Mouse (Mus musculus) 3T3-L1 (cell line): Measurements from ENCODE around the gene Evi2b.
A peak's percentile ranks its signal among the peaks of the same experiment; 100 is the strongest.

ENCODE experiments used
- DNase-seq: peaks from one replicate; pipeline ENCODE4 v3.0.0-alpha.2; 2015; ENCODE audit warnings: low read depth, low spot score

Gene Evi2b

DNA sequence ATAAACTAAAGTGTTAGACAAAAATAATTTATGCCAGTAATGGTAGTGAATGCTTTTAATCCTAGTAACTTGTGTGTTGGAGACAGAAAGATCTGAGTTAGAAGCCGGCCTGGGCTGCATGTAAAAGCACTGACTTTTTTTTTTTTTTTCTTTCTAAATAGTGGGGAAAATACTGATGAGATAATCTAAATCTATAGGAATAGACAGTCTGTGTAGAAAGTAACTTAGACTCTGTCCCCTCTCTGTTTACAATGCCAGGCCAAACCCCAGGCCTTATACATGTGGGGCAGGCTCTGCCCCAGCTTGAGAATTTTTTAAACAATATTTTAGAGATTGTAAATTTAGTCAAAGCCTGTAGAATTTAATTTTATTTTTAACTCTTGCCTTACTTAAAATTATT, 618 bp downstream of the Evi2b start:
- no peak for DNase-seq

- DNase-seq = no peak
These were observed 1.6 kb downstream of the Evi2b start for GRCm38 (mm10) chr11:79521930-79522329.

DNA sequence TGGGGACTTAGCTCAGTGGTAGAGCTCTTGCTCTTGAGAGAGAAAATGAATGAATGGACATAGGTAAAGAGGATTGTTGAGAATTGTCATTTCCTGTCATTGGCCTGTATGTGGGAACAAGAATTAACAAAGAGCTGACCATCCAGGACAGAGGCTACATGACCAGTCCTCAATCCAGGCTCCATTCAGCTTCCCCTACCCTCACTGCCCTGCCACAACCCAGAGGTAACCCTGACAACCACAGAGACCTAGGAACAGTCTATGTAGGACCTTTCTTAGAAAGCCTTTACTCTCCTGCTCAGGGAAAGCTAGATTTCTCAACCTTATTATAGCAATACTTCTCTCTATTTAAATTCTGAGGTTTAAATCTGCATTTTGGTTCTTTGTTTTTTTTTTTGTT, 2.8 kb downstream of the Evi2b start:
- no peak for DNase-seq

DNA sequence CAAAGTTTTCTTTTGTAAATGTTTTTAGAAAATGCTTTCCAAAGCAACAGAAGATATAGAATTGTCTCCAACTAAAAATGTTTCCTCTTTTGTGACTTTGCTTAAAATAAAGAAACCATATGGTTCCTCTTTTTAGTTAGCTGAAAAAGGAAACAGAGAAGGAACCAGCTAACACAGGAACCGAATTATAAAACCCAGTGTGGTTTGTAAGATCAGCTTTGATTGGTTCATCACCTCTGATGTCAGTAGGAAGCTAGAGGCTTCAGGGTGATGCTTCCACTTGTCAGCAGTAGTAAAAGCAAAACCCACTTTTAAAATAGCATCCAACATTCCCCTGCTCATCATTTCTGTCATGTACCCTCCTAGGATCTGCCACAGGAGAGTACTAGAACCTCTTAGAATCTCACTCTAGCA, 3.7 kb downstream of the Evi2b start:
- peak; percentile 48 for DNase-seq

DNA sequence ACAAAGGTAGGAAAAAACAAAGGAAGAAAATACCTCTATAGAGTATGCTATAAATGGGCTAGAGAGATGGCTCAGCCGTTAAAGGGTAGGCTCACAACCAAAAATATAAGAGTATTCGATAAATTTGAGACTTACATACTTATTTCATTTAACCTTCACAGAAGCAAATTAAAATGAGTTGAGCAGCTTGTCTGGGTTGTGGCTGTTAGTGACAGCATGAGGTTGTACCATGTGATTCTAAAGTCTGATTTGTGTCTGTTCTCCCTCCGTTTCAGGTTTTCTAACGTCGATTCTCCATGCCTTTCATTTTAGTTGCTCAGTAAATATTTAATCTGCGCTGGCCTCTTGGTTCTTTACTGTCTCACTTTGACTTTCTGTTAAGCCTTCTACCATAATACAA, 4.3 kb downstream of the Evi2b start:
- DNase-seq = no peak

GRCm38 (mm10) chr11:79515798-79516197, 7.8 kb downstream of the Evi2b start:
- no peak for DNase-seq

DNA sequence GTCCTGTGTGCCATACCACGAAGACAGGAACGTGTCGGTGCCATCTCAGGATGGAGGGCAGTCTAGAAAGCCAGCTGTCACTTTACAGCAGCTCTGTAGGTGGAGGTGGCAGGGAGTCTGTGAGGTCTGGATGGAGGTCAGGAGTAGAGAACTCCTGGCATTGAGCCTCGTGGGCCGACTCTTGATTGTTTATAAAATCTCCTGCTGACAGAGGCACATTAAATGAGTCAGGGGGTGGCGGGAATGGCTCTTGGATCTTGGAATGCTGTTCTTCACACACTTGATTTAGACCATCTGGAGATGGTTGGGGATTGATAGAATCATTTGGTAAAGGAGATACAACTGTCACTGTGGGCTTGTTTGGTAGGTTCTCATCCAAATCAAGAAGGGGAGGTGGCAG, 8.2 kb downstream of the Evi2b start:
- DNase-seq = peak; percentile 36

DNA sequence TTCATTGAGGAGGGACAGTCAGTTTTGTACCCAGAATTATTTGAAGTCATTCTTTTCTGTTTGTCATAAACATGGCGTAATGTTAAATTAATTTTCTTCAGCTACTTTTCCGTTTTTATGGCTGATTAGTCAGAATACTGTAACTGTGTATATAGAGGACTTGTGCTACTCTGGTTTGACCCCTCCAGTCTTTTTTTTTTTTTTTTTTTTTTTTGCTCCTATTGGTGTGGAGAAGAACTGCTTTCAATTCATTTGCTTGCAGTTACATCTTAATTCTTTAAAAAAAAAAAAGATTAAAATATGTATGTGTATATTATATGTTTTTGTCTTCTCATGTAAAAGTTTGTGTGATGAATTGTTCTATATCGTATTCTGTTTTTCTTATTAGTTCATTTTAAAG, 11.6 kb downstream of the Evi2b start:
- no peak for DNase-seq

DNA sequence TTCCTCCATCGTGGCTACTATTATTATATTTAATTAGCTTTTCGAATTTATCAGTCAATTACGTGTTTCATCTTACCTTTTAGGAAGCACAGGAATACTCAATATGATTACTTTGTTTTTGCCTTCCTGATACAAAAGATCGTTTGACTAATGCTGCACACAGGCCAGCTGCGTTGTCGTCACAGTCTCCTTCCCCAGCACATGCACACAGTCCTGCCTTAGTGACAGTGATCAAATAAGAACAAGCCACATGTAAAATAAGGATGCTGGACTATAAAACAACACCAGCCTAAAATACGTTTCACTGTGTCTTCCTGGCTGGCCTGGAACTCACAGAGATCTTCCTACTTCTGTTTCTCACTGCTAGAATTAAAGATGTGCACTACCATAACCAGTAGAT, 19.1 kb downstream of the Evi2b start:
- DNase-seq = no peak

- DNase-seq = no peak
These were observed 19.7 kb downstream of the Evi2b start, which contains the start of gene Omg for GRCm38 (mm10) chr11:79503845-79504244. Gene Omg (minus strand): TSS chr11:79504084.

DNA sequence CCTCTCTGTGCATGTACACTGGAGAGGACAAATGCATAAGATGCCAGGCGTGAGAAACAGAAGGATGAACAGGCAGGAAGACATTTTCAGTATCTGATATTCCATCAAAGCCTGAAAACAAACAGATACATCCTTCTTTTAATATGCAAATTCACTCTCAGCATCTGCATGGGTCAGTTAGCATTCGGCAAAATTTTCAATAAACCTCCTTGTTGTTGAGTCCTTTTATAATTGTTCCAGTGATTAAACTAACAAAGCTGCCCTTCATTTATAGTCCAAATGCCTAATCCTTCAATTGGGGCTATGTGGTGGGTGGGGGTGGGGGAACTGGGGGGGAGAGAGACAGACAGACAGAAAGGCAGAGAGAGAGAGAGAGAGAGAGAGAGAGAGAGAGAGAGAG, 20.6 kb downstream of the Evi2b start:
- DNase-seq = no peak

DNA sequence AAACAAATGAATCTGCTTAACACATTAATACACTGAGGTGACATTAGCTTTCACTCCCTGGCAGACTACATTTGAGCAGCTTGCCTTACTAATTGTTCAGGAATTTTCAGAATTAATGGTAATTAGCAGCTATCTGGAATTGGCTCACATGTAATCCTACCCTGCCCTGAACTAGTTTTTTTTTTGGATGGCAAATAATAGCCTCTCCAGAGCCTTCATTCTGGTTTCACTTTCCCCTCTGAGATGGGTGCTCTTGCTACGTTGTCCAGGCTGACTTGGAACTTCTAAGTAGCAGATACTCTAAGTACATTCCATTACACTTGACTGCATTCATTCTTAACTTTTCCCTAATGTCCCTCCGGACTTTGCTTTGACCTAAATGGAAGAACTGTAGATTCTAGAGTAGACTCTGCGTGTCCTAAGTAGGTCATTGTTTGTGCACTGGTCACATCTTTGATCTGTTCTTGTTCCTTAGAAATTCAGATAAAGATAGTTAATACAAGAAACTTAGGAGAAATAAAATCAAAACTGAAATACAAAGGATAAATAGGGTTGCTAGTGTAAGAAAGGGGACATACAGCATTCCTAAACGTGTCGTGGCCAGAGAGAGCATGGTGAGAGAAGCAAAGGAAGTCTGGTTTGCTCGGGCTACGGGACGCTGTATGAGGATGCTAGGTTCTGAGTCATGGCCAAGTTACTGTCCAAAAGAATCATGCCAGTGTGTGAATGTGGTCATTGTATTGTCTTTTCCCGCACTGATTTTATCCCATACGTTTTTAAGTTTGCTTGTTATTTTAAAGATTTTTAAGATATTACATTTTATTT, 28.4 kb downstream of the Evi2b start:
- no peak for DNase-seq

- no peak for DNase-seq
These were observed 38.8 kb downstream of the Evi2b start for GRCm38 (mm10) chr11:79484721-79485120.

DNA sequence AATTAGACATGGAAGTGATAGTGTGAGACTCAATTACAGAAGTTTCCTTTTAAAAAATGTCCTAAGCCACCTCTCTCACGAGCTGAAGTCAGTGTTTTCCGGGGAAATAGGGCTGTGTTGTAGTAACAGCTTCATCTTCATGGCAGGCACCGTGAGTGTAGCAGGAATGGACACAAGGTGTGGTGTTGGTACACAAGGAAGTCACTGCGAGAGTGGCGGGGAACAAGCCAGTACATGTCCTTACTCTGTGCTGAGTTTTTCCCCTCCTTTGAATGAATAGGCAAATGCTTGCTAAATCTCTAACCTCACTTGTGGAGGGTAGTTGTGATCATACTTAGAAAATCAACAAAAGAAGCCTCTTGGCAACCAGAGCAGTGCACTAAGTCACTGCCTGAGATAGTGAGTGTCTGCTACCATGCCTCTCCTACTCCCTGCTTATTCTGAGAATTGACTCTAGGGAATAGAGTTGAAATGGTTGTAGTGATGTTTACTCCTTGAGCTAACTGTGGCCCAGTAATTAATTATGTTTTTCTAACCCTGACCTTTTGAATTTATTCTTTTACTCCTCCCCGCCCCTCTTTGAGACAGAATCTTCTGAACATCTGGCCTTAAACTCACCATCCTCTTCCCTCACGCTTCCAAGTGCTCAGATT, 39.6 kb downstream of the Evi2b start:
- DNase-seq = no peak

- no peak for DNase-seq
These were observed 40.2 kb downstream of the Evi2b start for GRCm38 (mm10) chr11:79483392-79483791.

DNA sequence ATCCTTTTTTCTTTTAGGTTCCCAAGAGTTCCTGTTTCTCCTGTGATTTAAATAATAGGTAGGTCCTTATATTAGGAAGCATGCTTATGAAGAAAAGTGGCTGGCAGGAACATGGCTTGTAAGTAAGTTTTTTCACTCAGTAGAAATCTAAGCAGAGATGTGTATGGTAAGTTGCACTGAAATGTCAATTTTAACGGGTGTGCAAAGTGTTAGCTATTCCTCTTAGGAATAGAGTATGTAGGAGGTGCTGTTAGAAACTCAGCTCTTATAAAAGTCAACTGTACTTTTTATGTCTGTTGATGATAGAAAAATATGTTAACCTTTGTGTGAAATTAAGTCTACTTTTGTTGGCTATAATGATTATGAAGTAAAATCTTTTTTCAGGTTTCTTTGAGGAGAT, 55.5 kb downstream of the Evi2b start:
- DNase-seq = no peak
